Mouse (Mus musculus) adrenal gland, adult 8-10 months (tissue): ENCODE results near the gene Mettl17. TPM values are rescaled to one million over a fixed set of nuclear protein-coding genes. Genes with fewer than 3 reads are reported as not detected.

Source experiments
- DNase-seq: peaks from one replicate; pipeline ENCODE4 v3.0.0; 2022
- microRNA-seq, 2 experiments: library from miRNA; unstranded; fragments of <30 nt; microRNA quantifications; one replicate each; pipeline ENCODE4 v1.2.0; 2022
- total RNA-seq, 4 experiments: library from RNA; stranded (reverse); gene quantifications; 2 replicates each; pipeline ENCODE4 v1.2.4; 2022

The Mettl17 gene
- total RNA-seq, 4 experiments from 2014 or later = 31.5 to 50.1 (median 45.6) TPM

- no peak for DNase-seq
These were observed 45.3 kb downstream of the Mettl17 start for GRCm38 (mm10) chr14:51929968-51930367.

GRCm38 (mm10) chr14:51930824-51931223 is 46.2 kb downstream of the Mettl17 start:
- DNase-seq = peak; percentile 61

- DNase-seq = no peak
These were observed 47.7 kb downstream of the Mettl17 start for GRCm38 (mm10) chr14:51932092-51933020.

GRCm38 (mm10) chr14:51939005-51939404 is 54.4 kb downstream of the Mettl17 start:
- no peak for DNase-seq

- DNase-seq = peak; percentile 38
These were observed 56.4 kb downstream of the Mettl17 start for GRCm38 (mm10) chr14:51940944-51941560.

GRCm38 (mm10) chr14:51941577-51941976 is 56.9 kb downstream of the Mettl17 start:
- DNase-seq = no peak

GRCm38 (mm10) chr14:51942236-51942635 is 57.6 kb downstream of the Mettl17 start:
- DNase-seq = no peak

Small RNA genes within 50 kb of the gene (microRNA-seq; reads per million reads assigned to microRNA genes)
- gene Gm27375 = 0 reads per million in 2 experiments

Other genes starting within 250 kb of the Mettl17 start
- gene Gm4181, start 249.2 kb upstream of the Mettl17 start, total RNA-seq = not detected
- gene Gm17079, start 189.4 kb upstream of the Mettl17 start, total RNA-seq = not detected
- gene Gm5800, start 167.7 kb upstream of the Mettl17 start, total RNA-seq = not detected
- gene Ang4, start 111.3 kb upstream of the Mettl17 start, total RNA-seq = not detected
- gene AY358078, start 84.8 kb upstream of the Mettl17 start, total RNA-seq = not detected
- gene Ear6, start 31.1 kb upstream of the Mettl17 start, total RNA-seq = not detected
- 1 to 10 TPM in 1 of 4 experiments, under 1 TPM in 3; 0.20 to 1.2 (median 0.66) TPM for gene Slc39a2, start 8.0 kb downstream of the Mettl17 start, total RNA-seq
- gene Ndrg2, start 29.3 kb downstream of the Mettl17 start, total RNA-seq = 100 to 1,000 TPM; 209 to 364 (median 285) TPM
- not detected for gene Tppp2, start 33.6 kb downstream of the Mettl17 start, total RNA-seq
- gene Rnase13, start 37.9 kb downstream of the Mettl17 start, total RNA-seq = not detected
- 10 to 100 TPM; 40.7 to 74.9 (median 57.2) TPM for gene Arhgef40, start 99.9 kb downstream of the Mettl17 start, total RNA-seq
- gene Tmem253, start 130.8 kb downstream of the Mettl17 start, total RNA-seq = 1 to 10 TPM; 1.1 to 2.2 (median 1.6) TPM
- gene Zfp219, start 135.9 kb downstream of the Mettl17 start, total RNA-seq = 10 to 100 TPM; 52.7 to 86.6 (median 71.6) TPM
- gene Olfr221, start 157.6 kb downstream of the Mettl17 start, total RNA-seq = not detected
- 100 to 1,000 TPM; 181 to 335 (median 196) TPM for gene Hnrnpc, start 219.2 kb downstream of the Mettl17 start, total RNA-seq
- 1 to 10 TPM in 2 of 4 experiments, under 1 TPM in 2; 0.44 to 2.3 (median 1.4) TPM for gene Rpgrip1, start 225.9 kb downstream of the Mettl17 start, total RNA-seq